Mouse (Mus musculus): Measurements from ENCODE around the gene Psma3.

GRCm38 (mm10) chr12:71024411-71024810 is 50.0 kb downstream of the Psma3 start:
- TF ChIP-seq CTCF (IDR thresholded peaks at IDR 0.05; ENCODE audit: borderline replicate concordance, control insufficient read depth, extremely low read depth, insufficient read depth, low read length, poor library complexity) (no peak), POLR2A (IDR thresholded peaks at IDR 0.05; ENCODE audit: control insufficient read depth, extremely low read depth, insufficient read depth, low read length, poor library complexity) (no peak)
